Mouse (Mus musculus): ENCODE results near the gene Hgd. TPM values are rescaled to one million over a fixed set of nuclear protein-coding genes. Genes with fewer than 3 reads are reported as not detected.
"Not testable (repeated sequence)": the region's sequence is repeated elsewhere in the genome, so short reads cannot be mapped to it uniquely, and the experiment has no call there.

Hgd gene
- polyA plus RNA-seq, 1 experiment from 2014 or later, result 0.53 TPM

- no peak overlapping the region for H3K9ac ChIP-seq (ENCODE audit: low read depth, low read length)
- H3K9me3 ChIP-seq (ENCODE audit: control insufficient read depth, low read length), result no peaks in the 10 kb centered on the region
- H3K27me3 ChIP-seq (ENCODE audit: control insufficient read depth, insufficient read depth, low read length), result no peaks in the 10 kb centered on the region
- no peak for ATAC-seq (ENCODE audit: low FRiP score, low TSS enrichment)
- H3K4me3 ChIP-seq (ENCODE audit: low read length), result no peak overlapping the region
- H3K4me2 ChIP-seq (replicated peaks; ENCODE audit: low read depth, low read length), result no peak overlapping the region
- WGBS, result 63% methylated on average over 9 of the region's 9 CpGs
- H3K36me3 ChIP-seq (ENCODE audit: control insufficient read depth, insufficient read depth, low read length), result no peaks in the 10 kb centered on the region
- H3K27ac ChIP-seq (ENCODE audit: low read depth, low read length), result no peak overlapping the region
- no peaks in the 10 kb centered on the region for H3K4me1 ChIP-seq (ENCODE audit: control insufficient read depth, insufficient read depth, low read length)
Observed at GRCm38 (mm10) chr16:37628336-37628735, 48.4 kb downstream of the Hgd start.

- no peaks in the 10 kb centered on the region for H3K27me3 ChIP-seq (ENCODE audit: control insufficient read depth, insufficient read depth, low read length)
- no peaks in the 10 kb centered on the region for H3K9me3 ChIP-seq (ENCODE audit: control insufficient read depth, low read length)
- H3K4me3 ChIP-seq (ENCODE audit: low read length), result no peak overlapping the region
- 87% methylated on average over 7 of the region's 7 CpGs for WGBS
- no peak overlapping the region for H3K27ac ChIP-seq (ENCODE audit: low read depth, low read length)
- H3K4me2 ChIP-seq (replicated peaks; ENCODE audit: low read depth, low read length), result no peak overlapping the region
- no peaks in the 10 kb centered on the region for H3K4me1 ChIP-seq (ENCODE audit: control insufficient read depth, insufficient read depth, low read length)
- ATAC-seq (ENCODE audit: low FRiP score, low TSS enrichment), result no peak
- H3K36me3 ChIP-seq (ENCODE audit: control insufficient read depth, insufficient read depth, low read length), result no peaks in the 10 kb centered on the region
- no peak overlapping the region for H3K9ac ChIP-seq (ENCODE audit: low read depth, low read length)
Observed at GRCm38 (mm10) chr16:37629011-37629410, 49.1 kb downstream of the Hgd start.

- no peak overlapping the region for H3K9ac ChIP-seq (ENCODE audit: low read depth, low read length)
- no peaks in the 10 kb centered on the region for H3K4me1 ChIP-seq (ENCODE audit: control insufficient read depth, insufficient read depth, low read length)
- H3K27me3 ChIP-seq (ENCODE audit: control insufficient read depth, insufficient read depth, low read length), result no peaks in the 10 kb centered on the region
- no peak for ATAC-seq (ENCODE audit: low FRiP score, low TSS enrichment)
- H3K4me2 ChIP-seq (replicated peaks; ENCODE audit: low read depth, low read length), result no peak overlapping the region
- H3K36me3 ChIP-seq (ENCODE audit: control insufficient read depth, insufficient read depth, low read length), result no peaks in the 10 kb centered on the region
- H3K27ac ChIP-seq (ENCODE audit: low read depth, low read length), result no peak overlapping the region
- no peaks in the 10 kb centered on the region for H3K9me3 ChIP-seq (ENCODE audit: control insufficient read depth, low read length)
- WGBS, result 69% methylated on average over 9 of the region's 9 CpGs
- no peak overlapping the region for H3K4me3 ChIP-seq (ENCODE audit: low read length)
Observed at GRCm38 (mm10) chr16:37634578-37634977, 54.6 kb downstream of the Hgd start.

- no peak overlapping the region for H3K4me3 ChIP-seq (ENCODE audit: low read length)
- no peaks in the 10 kb centered on the region for H3K9me3 ChIP-seq (ENCODE audit: control insufficient read depth, low read length)
- no peaks in the 10 kb centered on the region for H3K27me3 ChIP-seq (ENCODE audit: control insufficient read depth, insufficient read depth, low read length)
- no peaks in the 10 kb centered on the region for H3K36me3 ChIP-seq (ENCODE audit: control insufficient read depth, insufficient read depth, low read length)
- no peak for ATAC-seq (ENCODE audit: low FRiP score, low TSS enrichment)
- no peak overlapping the region for H3K27ac ChIP-seq (ENCODE audit: low read depth, low read length)
- no peaks in the 10 kb centered on the region for H3K4me1 ChIP-seq (ENCODE audit: control insufficient read depth, insufficient read depth, low read length)
- WGBS, result 93% methylated on average over 1 of the region's 1 CpGs
- H3K4me2 ChIP-seq (replicated peaks; ENCODE audit: low read depth, low read length), result no peak overlapping the region
- no peak overlapping the region for H3K9ac ChIP-seq (ENCODE audit: low read depth, low read length)
Observed at GRCm38 (mm10) chr16:37635095-37635494, 55.1 kb downstream of the Hgd start.

- Histone ChIP-seq H3K27ac (ENCODE audit: low read depth, low read length) (no peak overlapping the region), H3K4me2 (replicated peaks; ENCODE audit: low read depth, low read length) (no peak overlapping the region), H3K4me1 (ENCODE audit: control insufficient read depth, insufficient read depth, low read length) (no peaks in the 10 kb centered on the region), H3K27me3 (ENCODE audit: control insufficient read depth, insufficient read depth, low read length) (no peaks in the 10 kb centered on the region), H3K36me3 (ENCODE audit: control insufficient read depth, insufficient read depth, low read length) (no peaks in the 10 kb centered on the region), H3K4me3 (ENCODE audit: low read length) (no peak overlapping the region), H3K9me3 (ENCODE audit: control insufficient read depth, low read length) (no peaks in the 10 kb centered on the region), H3K9ac (ENCODE audit: low read depth, low read length) (no peak overlapping the region)
- 54% methylated on average over 6 of the region's 6 CpGs for WGBS
- no peak for ATAC-seq (ENCODE audit: low FRiP score, low TSS enrichment)
Observed at GRCm38 (mm10) chr16:37636107-37636506, 56.2 kb downstream of the Hgd start.

- no peak overlapping the region for H3K27ac ChIP-seq (ENCODE audit: low read depth, low read length)
- H3K36me3 ChIP-seq (ENCODE audit: control insufficient read depth, insufficient read depth, low read length), result no peaks in the 10 kb centered on the region
- no peaks in the 10 kb centered on the region for H3K27me3 ChIP-seq (ENCODE audit: control insufficient read depth, insufficient read depth, low read length)
- no peak overlapping the region for H3K4me3 ChIP-seq (ENCODE audit: low read length)
- H3K9me3 ChIP-seq (ENCODE audit: control insufficient read depth, low read length), result no peaks in the 10 kb centered on the region
- no peak overlapping the region for H3K9ac ChIP-seq (ENCODE audit: low read depth, low read length)
- no peaks in the 10 kb centered on the region for H3K4me1 ChIP-seq (ENCODE audit: control insufficient read depth, insufficient read depth, low read length)
- no peak for ATAC-seq (ENCODE audit: low FRiP score, low TSS enrichment)
- H3K4me2 ChIP-seq (replicated peaks; ENCODE audit: low read depth, low read length), result no peak overlapping the region
Observed at GRCm38 (mm10) chr16:37637802-37638201, 57.8 kb downstream of the Hgd start.

GRCm38 (mm10) chr16:37640522-37640921, 60.6 kb downstream of the Hgd start:
- not testable (repeated sequence) for H3K9me3 ChIP-seq (ENCODE audit: control insufficient read depth, low read length); H3K27ac ChIP-seq (ENCODE audit: low read depth, low read length); H3K4me1 ChIP-seq (ENCODE audit: control insufficient read depth, insufficient read depth, low read length); H3K4me3 ChIP-seq (ENCODE audit: low read length); ATAC-seq (ENCODE audit: low FRiP score, low TSS enrichment); H3K27me3 ChIP-seq (ENCODE audit: control insufficient read depth, insufficient read depth, low read length); H3K4me2 ChIP-seq (replicated peaks; ENCODE audit: low read depth, low read length); H3K9ac ChIP-seq (ENCODE audit: low read depth, low read length); H3K36me3 ChIP-seq (ENCODE audit: control insufficient read depth, insufficient read depth, low read length)

- no peaks in the 10 kb centered on the region for H3K4me1 ChIP-seq (ENCODE audit: control insufficient read depth, insufficient read depth, low read length)
- peaks cover 26% of the 10 kb centered on the region for H3K36me3 ChIP-seq (ENCODE audit: control insufficient read depth, insufficient read depth, low read length)
- no peaks in the 10 kb centered on the region for H3K27me3 ChIP-seq (ENCODE audit: control insufficient read depth, insufficient read depth, low read length)
- 90% methylated on average over 5 of the region's 5 CpGs for WGBS
- no peak overlapping the region for H3K4me3 ChIP-seq (ENCODE audit: low read length)
- H3K9me3 ChIP-seq (ENCODE audit: control insufficient read depth, low read length), result no peaks in the 10 kb centered on the region
- no peak overlapping the region for H3K4me2 ChIP-seq (replicated peaks; ENCODE audit: low read depth, low read length)
- no peak overlapping the region for H3K9ac ChIP-seq (ENCODE audit: low read depth, low read length)
- no peak for ATAC-seq (ENCODE audit: low FRiP score, low TSS enrichment)
- H3K27ac ChIP-seq (ENCODE audit: low read depth, low read length), result no peak overlapping the region
Observed at GRCm38 (mm10) chr16:37644486-37644885, 64.5 kb downstream of the Hgd start.

GRCm38 (mm10) chr16:37645211-37645610, 65.3 kb downstream of the Hgd start:
- H3K27ac ChIP-seq (ENCODE audit: low read depth, low read length), result no peak overlapping the region
- H3K27me3 ChIP-seq (ENCODE audit: control insufficient read depth, insufficient read depth, low read length), result no peaks in the 10 kb centered on the region
- H3K36me3 ChIP-seq (ENCODE audit: control insufficient read depth, insufficient read depth, low read length), result peaks cover 26% of the 10 kb centered on the region
- no peak overlapping the region for H3K4me3 ChIP-seq (ENCODE audit: low read length)
- ATAC-seq (ENCODE audit: low FRiP score, low TSS enrichment), result no peak
- no peak overlapping the region for H3K9ac ChIP-seq (ENCODE audit: low read depth, low read length)
- no peaks in the 10 kb centered on the region for H3K4me1 ChIP-seq (ENCODE audit: control insufficient read depth, insufficient read depth, low read length)
- WGBS, result 93% methylated on average over 8 of the region's 8 CpGs
- H3K4me2 ChIP-seq (replicated peaks; ENCODE audit: low read depth, low read length), result no peak overlapping the region
- H3K9me3 ChIP-seq (ENCODE audit: control insufficient read depth, low read length), result no peaks in the 10 kb centered on the region

GRCm38 (mm10) chr16:37645799-37646198, 65.8 kb downstream of the Hgd start:
- WGBS, result 83% methylated on average over 3 of the region's 3 CpGs
- no peak overlapping the region for H3K27ac ChIP-seq (ENCODE audit: low read depth, low read length)
- no peak overlapping the region for H3K4me2 ChIP-seq (replicated peaks; ENCODE audit: low read depth, low read length)
- H3K4me3 ChIP-seq (ENCODE audit: low read length), result no peak overlapping the region
- no peaks in the 10 kb centered on the region for H3K4me1 ChIP-seq (ENCODE audit: control insufficient read depth, insufficient read depth, low read length)
- no peak for ATAC-seq (ENCODE audit: low FRiP score, low TSS enrichment)
- no peak overlapping the region for H3K9ac ChIP-seq (ENCODE audit: low read depth, low read length)
- H3K27me3 ChIP-seq (ENCODE audit: control insufficient read depth, insufficient read depth, low read length), result no peaks in the 10 kb centered on the region
- H3K36me3 ChIP-seq (ENCODE audit: control insufficient read depth, insufficient read depth, low read length), result peaks cover 26% of the 10 kb centered on the region
- no peaks in the 10 kb centered on the region for H3K9me3 ChIP-seq (ENCODE audit: control insufficient read depth, low read length)

All from kidney, embryonic 14.5 days (tissue).